Mouse (Mus musculus) G1E (cell line): ENCODE results near the gene Prr29. TPM values are rescaled to one million over a fixed set of nuclear protein-coding genes. Genes with fewer than 3 reads are reported as not detected.
A peak's percentile ranks its signal among the peaks of the same experiment; 100 is the strongest.

Experiments used
- ATAC-seq: 2 replicates; pipeline ENCODE4 v1.8.0; 2016; ENCODE audit warnings: mild to moderate bottlenecking; ENCODE audit not compliant: insufficient number of reproducible peaks, poor library complexity, low FRiP score, severe bottlenecking; ENCODE audit errors: extremely low read depth
- DNase-seq: peaks from one replicate; pipeline ENCODE4 v3.0.0; 2012; ENCODE audit warnings: low spot score
- H3K27me3 ChIP-seq: 2 replicates; pipeline ENCODE4 v1.6.1; 2012; ENCODE audit warnings: mild to moderate bottlenecking, low read length, inconsistent platforms; ENCODE audit not compliant: insufficient read depth
- H3K36me3 ChIP-seq: replicated peaks from 2 replicates; pipeline ENCODE3; 2012; ENCODE audit warnings: mild to moderate bottlenecking, inconsistent platforms
- H3K4me1 ChIP-seq: 2 replicates; pipeline ENCODE4 v1.6.1; 2012; ENCODE audit warnings: low read depth, low read length, inconsistent platforms, mixed read lengths; ENCODE audit not compliant: insufficient read depth
- H3K4me3 ChIP-seq: 2 replicates; pipeline ENCODE4 v1.5.1; 2012; ENCODE audit warnings: low read depth, mild to moderate bottlenecking, inconsistent platforms, low read length, moderate library complexity, mixed read lengths
- H3K9me3 ChIP-seq: replicated peaks from 2 replicates; pipeline ENCODE4 v1.6.1; 2012; ENCODE audit warnings: inconsistent platforms
- CTCF ChIP-seq: IDR thresholded peaks from 2 replicates; pipeline ENCODE4 v1.5.1; 2012; ENCODE audit warnings: low read depth, low read length, inconsistent platforms, mixed read lengths
- GATA1 ChIP-seq: IDR thresholded peaks from 2 replicates; pipeline ENCODE4 v1.6.1; 2012; ENCODE audit warnings: borderline replicate concordance, low read length, inconsistent platforms, mixed read lengths
- GATA2 ChIP-seq: IDR thresholded peaks from 2 replicates; pipeline ENCODE4 v1.6.1; 2012; ENCODE audit warnings: low read depth, low read length, inconsistent platforms, borderline replicate concordance
- POLR2AphosphoS5 ChIP-seq: IDR thresholded peaks from 2 replicates; pipeline ENCODE4 v1.6.1; 2012; ENCODE audit warnings: low read depth, low read length, inconsistent platforms; ENCODE audit not compliant: insufficient replicate concordance
- TAL1 ChIP-seq: conservative IDR thresholded peaks from 2 replicates; pipeline ENCODE4 v1.6.1; 2012; ENCODE audit warnings: low read depth, low read length, inconsistent platforms, mixed read lengths
- polyA plus RNA-seq: library from polyadenylated mRNA; stranded (reverse); fragments of >175 nt; gene quantifications from 2 replicates; pipeline ENCODE4 v1.2.3, GENCODE M21; 2012
- total RNA-seq, 2 experiments: library from RNA; stranded (forward) in 1 of 2; stranded (reverse) in 1 of 2; fragments of 200-1000 nt in 1 of 2; fragments of >200 nt in 1 of 2; fragmentation: Nextera tagmentation in 1 of 2; gene quantifications; 2 replicates each; pipeline ENCODE4 v1.2.3; 2014 to 2017

Gene Prr29
- total and polyA plus RNA-seq, 3 experiments = 0.07 to 0.16 TPM; not detected in 1

DNA sequence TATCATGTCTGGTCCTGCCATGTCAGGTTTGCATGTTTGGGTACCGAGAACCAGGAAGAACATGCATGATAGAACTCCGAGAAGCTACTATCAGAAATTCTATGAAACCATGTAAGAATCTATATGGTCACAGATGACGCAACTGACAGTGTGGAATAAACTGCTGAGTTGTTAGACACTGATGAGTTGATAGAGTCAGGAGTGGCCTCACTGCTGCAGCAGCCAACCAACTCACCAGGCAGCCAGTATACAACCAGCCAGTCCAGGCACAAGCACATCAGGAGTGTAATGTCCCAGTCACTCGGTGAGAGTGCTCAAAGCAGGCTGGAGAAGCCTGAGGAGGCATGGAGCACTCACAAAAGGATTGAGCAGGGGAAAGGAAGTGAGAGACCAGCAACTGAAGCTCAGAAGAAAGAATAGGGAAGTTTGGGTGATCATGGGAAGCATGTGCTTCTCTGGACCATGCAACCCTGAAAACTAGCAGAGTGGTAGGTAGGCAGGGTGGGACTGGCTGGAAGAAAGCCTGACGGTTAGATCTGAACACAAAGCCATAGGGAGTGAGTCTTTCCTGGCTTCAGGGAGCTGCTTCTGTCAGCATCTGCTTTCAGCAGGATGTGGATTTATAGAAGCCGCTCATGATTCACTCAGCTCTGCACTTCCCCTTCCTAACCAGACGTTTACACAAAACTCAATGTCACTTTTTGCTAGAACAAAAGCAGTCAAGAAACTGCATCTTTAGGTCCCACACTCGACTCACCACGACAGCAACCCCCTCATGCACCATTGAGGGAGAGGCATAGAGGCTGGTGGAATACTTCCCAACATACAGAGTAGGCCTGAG is 54.2 kb downstream of the Prr29 start:
- peaks cover 38% of the 10 kb centered on the region for H3K4me1 ChIP-seq
- H3K27me3 ChIP-seq = no peaks in the 10 kb centered on the region
- H3K4me3 ChIP-seq = peak overlapping the region; percentile 30; the same call in 1 of the 2 replicates
- TF ChIP-seq CTCF (no peak), GATA1 (no peak), POLR2AphosphoS5 (no peak), GATA2 (no peak), TAL1 (no peak)
- DNase-seq = no peak
- peaks cover 90% of the 10 kb centered on the region for H3K36me3 ChIP-seq
- H3K9me3 ChIP-seq = no peaks in the 10 kb centered on the region
- peak; percentile 45 for ATAC-seq

DNA sequence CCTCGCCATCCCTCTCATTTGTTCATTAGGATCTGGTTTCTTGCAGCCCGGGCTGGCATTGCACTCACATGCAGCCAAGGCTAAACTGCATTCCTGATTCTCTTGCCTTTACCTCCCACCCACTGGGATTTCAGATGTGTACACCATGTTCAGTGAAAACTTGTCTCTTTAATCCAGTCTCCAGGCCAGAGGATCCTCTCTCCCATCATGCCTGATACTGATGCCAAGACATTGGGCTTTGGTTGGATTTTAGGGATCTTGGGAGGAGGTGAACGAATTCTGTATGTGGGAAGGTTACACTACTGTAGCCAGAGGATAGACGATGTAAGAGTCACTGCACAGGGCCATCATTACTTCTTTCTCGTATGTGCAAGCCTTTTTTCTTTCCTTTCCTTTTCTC is 59.9 kb downstream of the Prr29 start:
- H3K36me3 ChIP-seq = peaks cover 85% of the 10 kb centered on the region
- no peak overlapping the region for H3K4me3 ChIP-seq
- no peaks in the 10 kb centered on the region for H3K9me3 ChIP-seq
- no peak for TF ChIP-seq TAL1
- TF ChIP-seq GATA1 = no peak
- TF ChIP-seq POLR2AphosphoS5 = no peak
- no peak for TF ChIP-seq CTCF
- TF ChIP-seq GATA2 = no peak
- ATAC-seq (no peak), DNase-seq (no peak)
- H3K27me3 ChIP-seq = no peaks in the 10 kb centered on the region
- peaks cover 26% of the 10 kb centered on the region for H3K4me1 ChIP-seq

DNA sequence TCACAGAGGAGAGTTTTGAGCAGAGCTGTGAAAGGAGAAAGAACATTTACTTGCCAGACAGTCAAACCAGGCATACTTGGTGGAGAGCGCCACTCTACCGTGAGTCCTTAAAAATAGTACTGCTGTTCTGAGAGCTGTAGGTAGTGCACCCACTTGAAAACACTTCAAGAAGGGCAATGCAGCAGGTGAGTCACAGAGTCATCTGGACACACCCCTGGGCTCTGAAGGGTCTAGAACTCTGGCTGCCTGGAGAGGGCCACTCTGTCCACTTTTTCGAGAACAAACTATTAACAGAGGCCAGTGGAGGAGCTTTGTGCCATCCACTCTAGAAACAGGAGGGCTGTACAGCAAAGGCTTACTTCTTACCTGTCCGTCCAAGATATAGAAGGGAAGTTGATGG is 61.2 kb downstream of the Prr29 start:
- no peak for TF ChIP-seq GATA2
- no peak for TF ChIP-seq CTCF
- no peak for TF ChIP-seq GATA1
- no peak for TF ChIP-seq TAL1
- TF ChIP-seq POLR2AphosphoS5 = no peak
- no peak for DNase-seq
- H3K36me3 ChIP-seq = peaks cover 85% of the 10 kb centered on the region
- no peak for ATAC-seq
- H3K4me3 ChIP-seq = no peak overlapping the region
- no peaks in the 10 kb centered on the region for H3K9me3 ChIP-seq
- peaks cover 25% of the 10 kb centered on the region for H3K4me1 ChIP-seq
- no peaks in the 10 kb centered on the region for H3K27me3 ChIP-seq

Other genes with a start within 250 kb of the Prr29 start
- gene Gm10840, start 204.6 kb upstream of the Prr29 start, total RNA-seq (2014; fragmentation: Nextera tagmentation) = not detected in 2 replicates
- not detected in 2 replicates for gene Gm10840, start 204.6 kb upstream of the Prr29 start, total RNA-seq (2017)
- gene Gm10840, start 204.6 kb upstream of the Prr29 start, polyA plus RNA-seq = not detected in 2 replicates
- gene Limd2, start 204.6 kb upstream of the Prr29 start, total RNA-seq (2014; fragmentation: Nextera tagmentation) = 258 and 309 TPM in 2 replicates
- gene Limd2, start 204.6 kb upstream of the Prr29 start, total RNA-seq (2017) = 77.5 and 94.4 TPM in 2 replicates
- 365 and 413 TPM in 2 replicates for gene Limd2, start 204.6 kb upstream of the Prr29 start, polyA plus RNA-seq
- gene Strada, start 163.3 kb upstream of the Prr29 start, total RNA-seq (2014; fragmentation: Nextera tagmentation) = 28.9 and 40.2 TPM in 2 replicates
- 19.5 and 21.1 TPM in 2 replicates for gene Strada, start 163.3 kb upstream of the Prr29 start, total RNA-seq (2017)
- 32.3 and 36.2 TPM in 2 replicates for gene Strada, start 163.3 kb upstream of the Prr29 start, polyA plus RNA-seq
- 78.5 and 92.2 TPM in 2 replicates for gene Ccdc47, start 149.1 kb upstream of the Prr29 start, total RNA-seq (2014; fragmentation: Nextera tagmentation)
- gene Ccdc47, start 149.1 kb upstream of the Prr29 start, total RNA-seq (2017) = 90.1 and 129 TPM in 2 replicates
- 3.8 and 3.9 TPM in 2 replicates for gene Ccdc47, start 149.1 kb upstream of the Prr29 start, polyA plus RNA-seq
- gene Ddx42, start 148.5 kb upstream of the Prr29 start, total RNA-seq (2014; fragmentation: Nextera tagmentation) = 63.7 and 71.8 TPM in 2 replicates
- 89.0 and 112 TPM in 2 replicates for gene Ddx42, start 148.5 kb upstream of the Prr29 start, total RNA-seq (2017)
- 28.4 and 50.3 TPM in 2 replicates for gene Ddx42, start 148.5 kb upstream of the Prr29 start, polyA plus RNA-seq
- 49.0 and 59.8 TPM in 2 replicates for gene Ftsj3, start 109.4 kb upstream of the Prr29 start, total RNA-seq (2014; fragmentation: Nextera tagmentation)
- 90.6 and 109 TPM in 2 replicates for gene Ftsj3, start 109.4 kb upstream of the Prr29 start, total RNA-seq (2017)
- gene Ftsj3, start 109.4 kb upstream of the Prr29 start, polyA plus RNA-seq = 11.5 and 21.6 TPM in 2 replicates
- 44.0 and 50.7 TPM in 2 replicates for gene Psmc5, start 109.3 kb upstream of the Prr29 start, total RNA-seq (2014; fragmentation: Nextera tagmentation)
- gene Psmc5, start 109.3 kb upstream of the Prr29 start, total RNA-seq (2017) = 90.7 and 96.0 TPM in 2 replicates
- 38.4 and 64.1 TPM in 2 replicates for gene Psmc5, start 109.3 kb upstream of the Prr29 start, polyA plus RNA-seq
- 94.1 and 113 TPM in 2 replicates for gene Smarcd2, start 92.5 kb upstream of the Prr29 start, total RNA-seq (2014; fragmentation: Nextera tagmentation)
- 139 and 149 TPM in 2 replicates for gene Smarcd2, start 92.5 kb upstream of the Prr29 start, total RNA-seq (2017)
- gene Smarcd2, start 92.5 kb upstream of the Prr29 start, polyA plus RNA-seq = 138 and 154 TPM in 2 replicates
- not detected in 2 replicates for gene Tcam1, start 88.8 kb upstream of the Prr29 start, total RNA-seq (2014; fragmentation: Nextera tagmentation)
- gene Tcam1, start 88.8 kb upstream of the Prr29 start, total RNA-seq (2017) = 0.12 TPM in 1 of 2 replicates, not detected in the other
- 0.01 TPM in 1 of 2 replicates, not detected in the other for gene Tcam1, start 88.8 kb upstream of the Prr29 start, polyA plus RNA-seq
- not detected in 2 replicates for gene Gh, start 63.6 kb upstream of the Prr29 start, total RNA-seq (2014; fragmentation: Nextera tagmentation)
- not detected in 2 replicates for gene Gh, start 63.6 kb upstream of the Prr29 start, total RNA-seq (2017)
- not detected in 2 replicates for gene Gh, start 63.6 kb upstream of the Prr29 start, polyA plus RNA-seq
- not detected in 2 replicates for gene Cd79b, start 50.7 kb upstream of the Prr29 start, total RNA-seq (2014; fragmentation: Nextera tagmentation)
- not detected in 2 replicates for gene Cd79b, start 50.7 kb upstream of the Prr29 start, total RNA-seq (2017)
- 0.03 TPM in 1 of 2 replicates, not detected in the other for gene Cd79b, start 50.7 kb upstream of the Prr29 start, polyA plus RNA-seq
- not detected in 2 replicates for gene Scn4a, start 12.2 kb upstream of the Prr29 start, total RNA-seq (2014; fragmentation: Nextera tagmentation)
- gene Scn4a, start 12.2 kb upstream of the Prr29 start, total RNA-seq (2017) = 0.05 TPM in 1 of 2 replicates, not detected in the other
- gene Scn4a, start 12.2 kb upstream of the Prr29 start, polyA plus RNA-seq = not detected in 2 replicates
- 3.7 and 10.3 TPM in 2 replicates for gene Icam2, start 22.6 kb downstream of the Prr29 start, total RNA-seq (2014; fragmentation: Nextera tagmentation)
- gene Icam2, start 22.6 kb downstream of the Prr29 start, total RNA-seq (2017) = 42.6 and 53.8 TPM in 2 replicates
- gene Icam2, start 22.6 kb downstream of the Prr29 start, polyA plus RNA-seq = 2.1 and 3.4 TPM in 2 replicates
- gene Ern1, start 122.4 kb downstream of the Prr29 start, total RNA-seq (2014; fragmentation: Nextera tagmentation) = 44.5 and 47.7 TPM in 2 replicates
- 11.5 and 14.9 TPM in 2 replicates for gene Ern1, start 122.4 kb downstream of the Prr29 start, total RNA-seq (2017)
- 10.9 and 11.0 TPM in 2 replicates for gene Ern1, start 122.4 kb downstream of the Prr29 start, polyA plus RNA-seq
- gene Tex2, start 248.0 kb downstream of the Prr29 start, total RNA-seq (2014; fragmentation: Nextera tagmentation) = 11.9 and 20.0 TPM in 2 replicates
- gene Tex2, start 248.0 kb downstream of the Prr29 start, total RNA-seq (2017) = 6.7 and 7.7 TPM in 2 replicates
- 1.1 and 1.6 TPM in 2 replicates for gene Tex2, start 248.0 kb downstream of the Prr29 start, polyA plus RNA-seq